Mouse (Mus musculus) ES-Bruce4 (cell line): ENCODE data around the gene Arih1.

Experiments
- CTCF ChIP-seq: IDR thresholded peaks from one replicate; pipeline ENCODE4 v1.8.1; 2011; ENCODE audit warnings: low read depth, low read length
- EP300 ChIP-seq: IDR thresholded peaks from 2 replicates; pipeline ENCODE4 v1.6.1; 2011; ENCODE audit warnings: low read depth, low read length; ENCODE audit not compliant: insufficient read depth

GRCm38 (mm10) chr9:59473171-59473570, 13.2 kb downstream of the Arih1 start:
- TF ChIP-seq EP300 (no peak), CTCF (no peak)
